Mouse (Mus musculus) retina, embryonic 14.5 days (tissue): ENCODE data around the gene Mindy1.

ENCODE experiments used
- DNase-seq: peaks from one replicate; pipeline ENCODE4 v3.0.0-alpha.2; 2015; ENCODE audit warnings: low spot score

The Mindy1 gene

DNA sequence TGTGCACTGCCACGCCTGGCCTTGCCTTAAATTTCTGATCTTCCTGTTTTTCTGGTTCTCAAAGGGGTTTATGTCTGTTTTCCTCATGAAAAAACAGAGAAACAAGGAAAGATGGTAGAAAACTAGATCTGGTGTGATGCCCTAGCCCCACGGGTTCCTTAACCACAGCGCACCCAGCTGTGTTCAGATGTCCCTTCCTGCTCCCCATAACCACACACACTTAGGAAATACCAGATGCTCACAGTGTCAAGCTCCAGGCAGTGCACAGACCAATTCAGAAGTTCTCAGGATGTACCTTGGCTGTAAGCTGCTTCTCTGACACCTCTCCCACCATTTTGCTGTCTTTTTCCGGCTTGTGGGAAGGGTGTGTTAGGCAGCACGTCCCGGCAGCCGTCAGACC, 13.2 kb downstream of the Mindy1 start:
- DNase-seq = no peak

DNA sequence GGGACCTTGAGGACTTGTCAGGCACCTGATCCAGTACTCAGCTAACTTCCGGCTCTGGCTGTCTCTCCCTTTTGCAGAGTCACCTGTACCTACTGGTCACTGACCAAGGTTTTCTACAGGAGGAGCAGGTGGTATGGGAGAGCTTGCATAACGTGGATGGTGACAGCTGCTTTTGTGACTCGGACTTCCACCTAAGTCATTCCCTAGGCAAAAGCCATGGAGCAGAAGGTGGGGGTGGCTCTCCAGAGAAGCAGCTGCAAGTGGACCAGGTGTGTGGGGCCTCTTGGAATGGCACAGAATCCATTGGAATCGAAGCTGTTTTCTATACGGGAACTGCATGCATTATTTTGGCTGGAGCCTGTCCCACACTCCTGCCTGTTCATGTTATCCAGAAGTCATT, 13.6 kb downstream of the Mindy1 start:
- no peak for DNase-seq

DNA sequence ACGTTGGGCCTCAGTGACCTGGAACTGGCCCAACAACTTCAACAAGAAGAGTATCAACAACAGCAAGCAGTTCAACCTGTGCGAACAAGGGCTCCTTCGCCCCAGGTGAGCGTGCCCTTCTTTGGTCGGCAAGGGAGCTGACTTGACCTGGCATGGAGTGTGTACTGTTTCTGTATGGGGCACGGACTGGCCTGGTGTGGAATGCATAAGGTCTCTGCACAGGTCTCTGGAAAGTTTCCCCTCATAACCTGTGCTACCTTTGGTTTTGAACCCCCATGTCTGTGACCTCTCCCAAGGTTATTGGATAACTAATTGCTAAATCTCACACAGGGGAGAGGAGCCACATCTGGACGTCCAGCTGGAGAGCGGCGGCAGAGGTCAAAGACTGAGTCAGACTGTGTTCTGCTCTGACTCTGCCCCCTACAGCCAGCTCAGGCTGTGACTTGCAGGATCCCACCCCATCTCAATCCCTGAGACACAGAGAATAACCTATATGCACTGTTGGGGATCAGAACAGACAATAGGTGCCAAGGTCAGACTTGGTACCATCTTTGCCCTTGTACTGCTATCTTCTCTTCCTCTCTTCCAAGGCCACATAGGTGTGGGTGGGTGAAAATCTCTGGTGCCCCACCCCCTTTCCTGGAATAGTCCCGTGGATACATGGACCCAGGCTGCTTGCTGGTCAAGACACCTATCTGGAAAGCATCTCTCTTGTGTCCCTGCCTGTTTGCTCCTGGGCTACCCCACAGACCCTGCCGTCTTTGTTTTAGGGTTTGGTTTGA, 14.4 kb downstream of the Mindy1 start:
- no peak for DNase-seq

DNA sequence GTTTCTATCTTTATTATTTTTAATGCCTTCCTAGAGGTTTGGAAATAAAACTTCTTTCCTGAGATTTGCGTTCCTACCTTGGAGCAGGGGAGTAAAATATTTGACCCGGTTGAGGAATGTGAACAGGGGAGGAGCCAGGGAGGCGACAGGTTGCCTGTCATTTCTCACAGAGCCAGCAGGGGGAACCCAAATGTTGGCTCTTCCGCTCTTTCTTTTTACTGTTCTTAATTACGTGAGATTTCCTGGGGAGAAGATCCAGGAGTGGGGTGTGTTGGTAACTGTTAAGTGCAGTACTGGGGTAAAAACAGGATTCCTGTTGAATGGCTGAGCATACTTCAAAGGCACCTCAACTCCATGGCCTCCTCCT, 14.9 kb downstream of the Mindy1 start:
- DNase-seq = peak; percentile 75

DNA sequence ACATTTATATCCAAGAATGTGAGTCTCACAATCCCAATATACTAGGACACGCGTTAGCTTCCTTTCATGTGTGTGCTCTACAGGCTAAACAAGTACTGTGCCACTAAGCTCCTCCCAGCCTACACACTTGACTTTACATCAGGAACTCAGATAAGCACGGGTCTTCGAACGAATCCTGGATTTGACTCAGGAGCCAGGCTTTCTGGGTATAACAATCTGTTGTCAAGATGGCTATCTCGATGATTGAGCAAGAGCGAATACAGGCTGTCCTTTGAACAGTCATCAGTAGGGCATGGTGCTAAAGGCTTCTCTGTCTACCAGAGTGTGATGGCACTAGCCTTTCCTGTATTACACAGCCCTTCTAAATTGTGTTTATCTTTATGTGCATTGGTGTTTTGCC, 16.9 kb downstream of the Mindy1 start:
- DNase-seq = no peak

DNA sequence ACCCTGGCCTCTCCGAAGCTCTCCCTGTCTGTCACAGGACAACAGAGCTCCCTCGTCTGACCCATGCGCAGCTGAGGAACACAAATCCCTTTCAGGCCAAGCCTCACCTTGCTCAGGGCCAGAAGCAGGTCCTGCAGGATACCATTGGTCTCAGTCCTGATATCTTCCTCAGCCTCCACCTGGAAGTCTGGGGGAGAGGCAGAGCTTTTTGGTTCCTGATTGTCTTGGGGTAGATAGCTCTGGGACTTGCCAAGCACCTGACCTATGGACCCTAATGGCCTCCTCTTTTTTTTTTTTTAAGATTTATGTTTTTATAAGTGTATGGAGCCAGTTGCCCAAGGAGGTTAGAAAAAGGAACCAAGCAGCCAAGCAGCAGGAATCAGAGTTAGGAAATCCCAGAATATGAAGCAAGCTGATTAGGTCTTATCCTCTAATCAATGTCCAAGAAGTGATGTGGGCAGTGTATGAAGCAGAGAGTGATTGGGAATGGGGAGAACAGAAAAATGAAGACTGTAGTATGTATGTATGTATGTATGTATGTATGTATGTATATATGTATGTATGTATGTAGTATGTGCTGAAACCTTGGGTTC, 20.2 kb downstream of the Mindy1 start:
- DNase-seq = no peak

DNA sequence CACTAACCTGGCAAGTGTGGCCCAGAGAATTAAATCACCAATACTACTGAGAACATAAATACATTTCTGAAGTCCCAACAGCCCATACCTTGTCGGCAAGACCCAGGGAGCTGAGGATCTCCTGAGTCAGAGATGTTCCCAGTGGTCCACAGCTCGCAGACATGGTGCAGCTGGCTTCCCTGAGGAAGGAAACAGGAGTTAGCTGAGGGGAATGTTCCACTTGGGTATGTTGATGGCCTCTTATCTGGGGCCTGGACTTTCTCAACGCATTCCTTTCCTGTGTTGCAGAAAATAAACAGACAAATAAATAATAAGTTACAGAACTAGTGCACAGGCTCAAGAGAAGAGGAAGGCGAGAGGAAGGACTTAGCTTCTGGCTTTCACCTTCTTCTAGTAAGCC, 25.1 kb downstream of the Mindy1 start:
- no peak for DNase-seq

DNA sequence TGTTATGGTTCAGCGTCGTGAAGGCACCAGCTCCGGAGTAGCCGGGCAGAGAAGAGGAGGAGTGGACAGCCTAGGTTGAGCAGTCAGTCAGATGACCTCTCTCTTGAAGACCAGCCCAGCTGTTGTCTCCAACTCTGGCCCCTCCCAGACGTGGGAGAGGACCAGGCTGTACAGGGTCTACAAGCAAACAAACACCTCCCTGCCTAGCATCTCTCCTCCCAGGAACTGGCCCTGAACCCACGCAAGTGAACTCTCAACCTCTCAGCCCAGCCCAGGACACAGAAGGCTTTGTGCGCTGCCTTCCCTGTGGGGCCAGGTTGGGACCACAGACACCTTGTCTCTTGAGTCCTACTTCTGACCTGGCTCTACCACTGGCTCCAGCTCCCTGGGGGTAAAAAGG, 26.0 kb downstream of the Mindy1 start, which contains the start of gene Anxa9:
Anxa9 (minus strand) TSS at position 77 of the 400 bp plus-strand sequence.
- no peak for DNase-seq

DNA sequence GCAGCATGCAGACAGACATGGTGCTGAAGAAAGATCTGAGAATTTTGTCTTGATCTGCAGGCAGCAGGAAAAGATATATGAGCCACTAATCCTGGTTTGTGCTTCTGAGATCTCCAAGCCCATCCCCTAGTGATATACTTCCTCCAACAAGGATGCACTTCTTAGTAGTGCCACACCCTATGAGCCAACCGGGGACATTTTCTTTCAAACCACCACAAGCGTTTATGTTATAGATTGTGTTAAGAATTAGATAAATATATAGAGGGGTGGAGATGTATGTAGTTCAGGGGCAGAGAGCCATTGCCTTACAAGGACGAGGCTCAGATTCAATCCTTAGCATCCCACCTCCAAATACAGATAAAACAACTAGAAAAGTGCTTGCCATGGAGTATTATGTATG, 29.4 kb downstream of the Mindy1 start:
- DNase-seq = no peak

DNA sequence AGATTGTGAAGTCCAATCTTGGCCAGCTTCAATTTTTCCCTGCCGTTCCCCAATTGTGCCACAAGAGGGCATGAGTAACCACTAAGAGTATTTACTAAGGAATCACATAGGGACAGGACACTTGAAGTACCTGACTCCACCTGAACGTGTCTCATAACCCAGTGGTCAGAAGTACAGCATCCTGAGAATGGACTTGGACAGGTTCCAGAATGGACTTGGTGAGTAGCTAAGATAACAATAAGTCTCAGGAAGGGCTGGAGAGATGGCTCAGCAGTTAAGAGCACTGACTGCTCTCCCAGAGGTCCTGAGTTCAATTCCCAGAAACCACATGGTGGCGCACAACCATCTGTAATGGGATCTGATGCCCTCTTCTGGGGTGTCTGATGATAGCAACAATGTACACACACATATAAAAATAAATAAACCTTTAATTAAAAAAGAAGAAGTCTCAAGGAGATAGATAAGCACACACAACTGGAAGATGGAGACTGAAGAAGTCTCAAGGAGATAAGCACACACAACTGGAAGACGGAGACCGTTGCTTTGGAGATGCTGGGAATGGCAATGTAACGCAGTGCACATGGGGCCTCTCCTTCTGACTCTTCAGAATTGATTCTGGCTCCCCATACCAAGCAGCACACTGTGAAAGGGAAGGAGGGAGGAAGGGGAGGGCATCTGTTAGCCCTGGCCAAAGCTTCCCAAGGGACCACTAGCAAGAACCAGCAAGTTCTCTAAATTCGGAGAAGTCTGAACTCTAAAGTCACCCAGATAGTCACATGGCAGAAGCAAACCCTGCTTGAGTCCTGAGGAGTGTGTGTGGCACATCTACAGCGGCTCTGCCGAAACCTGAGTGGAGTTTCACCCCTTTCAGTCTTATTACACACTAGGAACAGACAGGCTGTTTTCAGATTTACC, 30.1 kb downstream of the Mindy1 start:
- peak; percentile 85 for DNase-seq

DNA sequence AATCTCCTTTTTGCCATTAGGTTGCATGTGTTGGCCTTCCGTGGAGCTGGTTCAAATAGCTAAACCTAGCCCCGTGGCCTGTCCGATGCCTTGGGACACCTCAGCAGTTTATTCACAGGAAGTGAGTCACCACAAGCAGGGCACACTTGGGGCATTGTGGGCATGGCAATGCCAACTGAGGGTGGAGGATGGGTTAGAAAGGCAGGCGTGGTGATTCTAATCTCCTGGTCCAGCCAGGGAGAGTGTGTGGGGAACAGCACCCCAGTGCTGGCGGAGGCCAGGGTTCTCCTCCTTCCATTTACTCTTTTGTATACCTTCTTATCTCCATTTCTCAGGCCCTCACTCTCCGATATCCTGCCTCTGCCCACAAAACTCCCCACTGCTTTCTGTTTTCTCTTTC, 31.5 kb downstream of the Mindy1 start:
- no peak for DNase-seq

DNA sequence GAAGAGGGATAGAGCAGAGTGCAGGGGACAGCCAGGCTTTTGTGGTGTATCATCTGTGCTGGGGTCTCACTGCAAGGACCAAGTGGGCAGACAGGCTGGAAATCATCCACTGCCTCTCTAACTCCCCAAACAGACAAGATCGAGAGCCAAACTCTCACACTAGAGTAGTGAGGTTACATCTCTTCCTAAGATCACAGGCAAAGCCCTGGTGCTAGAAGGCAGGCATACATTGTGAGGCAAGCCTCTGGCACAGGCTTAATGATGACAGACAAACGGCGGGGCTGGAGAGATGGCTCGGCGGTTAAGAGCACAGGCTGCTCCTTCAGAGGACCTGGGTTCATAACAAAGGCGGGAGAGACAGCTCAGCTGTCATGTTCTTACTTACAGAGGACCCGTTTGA, 32.3 kb downstream of the Mindy1 start:
- DNase-seq = no peak

DNA sequence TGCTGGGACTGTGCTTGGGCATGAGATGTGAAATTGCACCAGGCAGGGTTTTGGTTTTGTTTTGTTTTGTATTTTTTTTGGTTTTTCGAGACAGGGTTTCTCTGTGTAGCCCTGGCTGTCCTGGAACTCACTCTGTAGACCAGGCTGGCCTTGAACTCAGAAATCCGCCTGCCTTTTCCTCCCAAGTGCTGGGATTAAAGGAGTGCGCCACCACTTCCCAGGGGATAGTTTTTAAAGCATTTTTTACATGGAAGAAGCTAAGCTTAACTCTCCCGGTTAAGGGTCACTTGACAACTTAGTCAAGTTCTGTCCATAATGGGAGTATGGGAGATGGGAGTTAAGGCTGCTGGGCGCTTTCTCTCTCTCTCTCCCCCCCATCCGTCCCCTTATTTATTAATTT, 32.9 kb downstream of the Mindy1 start:
- no peak for DNase-seq

DNA sequence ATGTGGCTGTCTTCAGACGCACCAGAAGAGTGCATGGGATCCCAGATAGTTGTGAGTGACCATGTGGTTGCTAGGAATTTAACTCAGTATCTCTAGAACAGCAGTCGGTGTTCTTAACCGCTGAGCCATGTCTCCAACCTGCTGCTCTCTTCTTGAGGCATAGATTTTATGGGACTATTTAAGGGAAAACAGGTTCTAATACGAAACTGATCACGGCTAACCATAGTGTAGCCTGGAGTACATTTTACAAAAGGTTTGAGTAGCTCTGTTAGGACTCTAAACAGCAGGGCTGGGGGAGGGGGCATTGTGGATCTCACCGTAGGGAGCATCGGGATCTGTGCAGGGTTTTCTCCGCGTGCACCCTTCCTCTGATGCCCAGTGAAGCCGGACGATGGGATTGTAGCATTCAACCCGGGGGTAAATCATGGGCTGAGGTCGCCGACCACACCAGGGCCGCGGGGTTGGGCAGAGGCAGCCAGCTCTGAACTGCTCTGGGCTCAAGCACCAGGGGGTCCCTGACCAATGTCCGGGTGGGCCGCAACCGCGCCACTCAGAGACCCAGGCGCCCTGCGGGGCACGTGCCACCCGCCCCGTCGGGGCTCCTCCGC, 33.4 kb downstream of the Mindy1 start, which contains the start of gene Cers2:
Cers2 (plus strand) TSS at position 306 of the 608 bp plus-strand sequence.
- DNase-seq = no peak

DNA sequence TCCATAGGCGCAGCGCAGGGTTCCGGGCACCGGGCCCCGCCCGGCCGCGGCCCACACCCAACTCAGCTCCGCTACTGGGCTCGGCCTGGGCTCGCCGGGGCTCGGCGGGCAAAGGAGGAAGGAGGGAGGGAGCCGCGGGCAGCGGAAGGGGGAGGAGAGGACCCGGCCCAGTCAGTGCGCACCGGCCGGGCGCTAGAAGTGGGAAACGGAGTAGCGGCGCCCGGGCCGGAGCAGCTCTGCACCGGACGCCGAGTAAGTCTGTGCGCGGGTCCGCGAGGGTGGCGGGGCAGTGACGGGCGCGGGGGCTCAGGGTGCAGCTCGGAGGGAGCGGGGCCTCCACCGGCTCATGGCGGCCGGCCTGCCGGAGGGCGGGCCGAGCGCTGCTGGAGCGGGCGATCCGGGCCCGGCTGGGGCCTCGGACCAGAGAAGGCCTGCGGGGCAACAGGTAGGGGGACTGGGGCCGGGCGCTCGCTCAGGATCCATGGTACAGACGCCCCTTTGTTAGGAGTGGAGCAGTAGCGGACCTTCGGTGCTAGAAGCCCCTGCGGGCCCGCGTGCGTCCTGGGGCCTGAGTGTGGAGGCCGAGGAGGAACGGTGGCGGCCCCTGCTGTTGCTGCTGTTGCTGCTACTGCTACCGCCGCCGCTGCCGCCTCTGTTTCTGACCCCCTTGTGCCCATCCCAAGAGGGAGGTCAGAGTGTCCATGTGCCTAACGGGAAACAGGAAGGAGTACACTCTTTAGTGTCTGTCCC, 34.1 kb downstream of the Mindy1 start:
- DNase-seq = peak; percentile 83

DNA sequence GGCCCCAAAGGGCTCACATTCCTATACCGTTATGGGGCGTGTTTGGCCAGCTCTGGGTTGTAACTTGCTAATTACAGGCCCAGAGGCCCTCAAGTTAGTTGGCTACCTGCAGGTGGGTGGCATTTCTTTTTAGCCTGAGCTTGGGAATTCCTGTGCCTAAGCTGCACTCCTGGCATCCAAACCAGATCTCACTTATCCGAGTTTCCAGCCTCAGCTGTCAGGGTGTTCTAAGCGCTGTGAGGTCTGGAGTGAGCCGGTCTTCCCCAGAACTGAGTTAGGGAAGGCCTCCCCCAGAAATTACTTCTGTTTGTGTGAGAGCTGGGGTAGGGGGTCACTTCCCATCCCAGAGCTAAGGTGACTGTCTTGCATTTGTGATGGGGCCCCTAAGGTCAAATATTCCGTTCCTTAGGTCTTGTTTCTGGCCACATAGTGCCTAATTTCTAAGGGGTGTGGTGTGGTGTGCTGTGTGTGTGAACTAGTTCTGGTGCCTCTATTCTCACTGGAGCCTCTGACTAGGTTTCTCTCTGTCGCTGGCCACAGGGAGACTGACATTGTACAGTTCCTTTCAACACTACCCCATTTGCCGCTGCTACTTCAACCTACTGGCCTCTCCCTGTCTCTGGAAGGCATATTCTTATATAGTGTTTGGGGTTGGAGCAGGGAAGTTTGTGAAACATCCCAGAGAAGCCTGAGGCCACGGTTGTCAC, 34.9 kb downstream of the Mindy1 start:
- no peak for DNase-seq

DNA sequence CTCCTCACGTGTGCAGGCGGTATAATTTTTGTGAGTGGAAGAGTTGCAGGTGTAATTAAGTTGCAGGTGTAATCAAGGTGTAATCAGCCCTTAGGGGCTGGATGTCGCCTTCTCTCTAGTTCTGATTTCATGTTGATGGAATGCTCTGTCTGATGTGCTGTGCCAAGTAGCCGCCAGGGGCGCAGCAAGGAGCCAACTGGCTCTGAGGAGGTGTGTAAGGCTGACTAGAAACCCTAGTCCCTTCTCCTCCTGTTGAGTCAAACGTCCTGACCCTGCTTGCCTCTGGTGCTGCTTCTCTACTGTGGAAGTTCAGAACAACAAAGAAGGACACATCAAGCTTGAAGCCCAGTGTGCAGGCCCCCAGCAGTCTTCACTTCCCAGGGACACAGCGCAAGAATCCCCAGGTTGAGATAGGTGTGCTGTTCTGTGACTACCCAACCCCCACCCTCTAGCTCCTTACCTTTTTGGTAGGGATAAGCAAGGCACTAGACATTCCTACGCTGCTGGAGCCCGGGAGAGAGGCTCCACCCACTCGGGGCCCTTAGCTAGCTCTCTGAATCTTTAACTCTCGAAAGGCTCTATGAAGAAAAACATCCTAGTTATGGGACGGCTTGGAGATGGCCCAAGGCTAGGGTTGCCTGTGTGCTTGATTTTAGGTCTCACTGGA, 36.4 kb downstream of the Mindy1 start:
- peak; percentile 75 for DNase-seq

DNA sequence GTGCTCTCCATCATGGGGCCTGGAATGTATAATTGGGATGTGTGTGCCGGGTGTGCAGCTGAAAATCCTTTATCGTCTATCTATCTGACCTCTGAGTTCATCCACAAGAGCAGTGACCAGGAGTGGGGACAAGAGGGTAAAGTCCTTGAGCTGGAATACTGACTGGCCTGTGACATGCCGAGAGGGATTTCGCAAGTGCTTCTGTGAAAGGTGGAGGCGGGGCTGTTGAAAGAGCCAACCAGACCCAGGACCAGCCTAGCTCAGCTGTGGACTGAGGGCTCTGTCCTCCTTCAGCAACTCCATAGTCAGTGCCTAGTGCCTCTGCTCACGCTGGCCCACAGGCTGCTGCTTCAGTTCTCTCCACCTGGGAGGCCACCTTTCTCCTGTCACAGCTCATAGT, 37.4 kb downstream of the Mindy1 start:
- no peak for DNase-seq

DNA sequence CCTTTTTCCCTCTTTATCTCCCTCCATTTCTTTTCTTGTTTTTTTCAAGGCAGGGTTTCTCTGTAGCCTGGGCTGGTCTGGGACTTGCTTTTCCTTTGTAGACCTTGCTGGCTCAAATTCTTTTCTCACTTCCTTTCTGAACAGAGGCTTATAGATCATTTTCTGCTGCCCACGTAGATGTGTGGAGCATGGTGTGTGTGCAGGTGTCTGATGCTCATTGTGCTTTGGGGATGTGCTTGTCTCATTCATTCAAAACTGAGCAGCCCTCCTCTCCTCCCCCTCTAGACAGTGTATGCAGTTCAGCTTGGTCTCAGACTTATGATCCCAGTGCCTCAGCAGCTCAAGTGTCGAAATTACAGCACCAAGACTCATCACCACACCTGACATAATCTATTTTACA, 38.0 kb downstream of the Mindy1 start:
- DNase-seq = no peak
